Mouse (Mus musculus) myocyte (in vitro differentiated cells): Measurements from ENCODE around the gene Amn1.

Source experiments
- MYOG ChIP-seq, 3 experiments: IDR thresholded peaks; one replicate each; pipeline ENCODE4 v1.6.1; 2011; ENCODE audit warnings: control low read depth in 2 of 3, low read depth in 2 of 3, mild to moderate bottlenecking in 2 of 3; ENCODE audit not compliant: insufficient read length in 2 of 3, control insufficient read depth in 1 of 3, insufficient read depth in 1 of 3
- SRF ChIP-seq: IDR thresholded peaks from one replicate; pipeline ENCODE4 v1.6.1; 2011; ENCODE audit warnings: low read depth; ENCODE audit not compliant: control insufficient read depth, insufficient read length

DNA sequence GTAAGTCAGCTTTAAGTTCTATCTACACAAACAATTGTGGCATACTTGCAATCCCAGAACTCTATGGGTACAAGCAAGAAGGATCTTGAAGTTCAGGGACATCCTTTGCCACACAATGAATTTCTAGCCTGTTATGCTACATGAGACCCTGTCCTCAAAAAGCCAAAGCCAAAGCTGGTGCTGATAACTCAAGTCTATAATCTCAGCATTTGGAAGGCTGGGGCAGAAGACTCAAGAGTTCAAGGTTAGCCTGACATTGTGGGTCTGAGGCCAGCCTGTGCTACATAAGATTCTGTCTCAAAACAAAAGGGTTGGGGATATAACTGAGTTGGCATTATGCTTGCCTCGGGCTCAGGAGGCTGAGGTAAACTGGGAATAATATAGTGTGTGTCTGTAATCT is 1.1 kb downstream of the Amn1 start:
- TF ChIP-seq MYOG (IDR thresholded peaks at IDR 0.05; ENCODE audit: control insufficient read depth in 1 of 3, insufficient read depth in 1 of 3, insufficient read length in 2 of 3, low read depth in 2 of 3) (no peak), SRF (no peak)
